Mouse (Mus musculus): Measurements from ENCODE around the gene Sptbn4. TPM values are rescaled to one million over a fixed set of nuclear protein-coding genes. Genes with fewer than 3 reads are reported as not detected.

The Sptbn4 gene
- polyA plus RNA-seq, 1 experiment from 2014 or later, result 0.33 TPM

GRCm38 (mm10) chr7:27483860-27484259 lies 36.4 kb upstream of the Sptbn4 start:
- 88% methylated on average over 4 of the region's 4 CpGs for WGBS
- Histone ChIP-seq H3K27ac (no peak overlapping the region), H3K4me1 (replicated peaks) (peaks cover 32% of the 10 kb centered on the region), H3K27me3 (ENCODE audit: insufficient read depth, poor library complexity, severe bottlenecking) (peaks cover 13% of the 10 kb centered on the region), H3K36me3 (no peaks in the 10 kb centered on the region), H3K9me3 (no peaks in the 10 kb centered on the region), H3K4me3 (no peak overlapping the region)
- DNase-seq (ENCODE audit: low spot score), result no peak

GRCm38 (mm10) chr7:27481627-27481969 lies 34.1 kb upstream of the Sptbn4 start:
- Histone ChIP-seq H3K27me3 (ENCODE audit: insufficient read depth, poor library complexity, severe bottlenecking) (peaks cover 7% of the 10 kb centered on the region), H3K4me1 (replicated peaks) (peaks cover 20% of the 10 kb centered on the region), H3K27ac (peak overlapping the region; percentile 89), H3K36me3 (peaks cover 18% of the 10 kb centered on the region), H3K4me3 (peak overlapping the region; percentile 51), H3K9me3 (no peaks in the 10 kb centered on the region)
- DNase-seq (ENCODE audit: low spot score), result peak; percentile 76
- WGBS, result under 1% methylated on average over 12 of the region's 12 CpGs

- H3K27me3 ChIP-seq (ENCODE audit: insufficient read depth, poor library complexity, severe bottlenecking), result peaks cover 7% of the 10 kb centered on the region
- H3K4me3 ChIP-seq, result peak overlapping the region; percentile 51
- H3K4me1 ChIP-seq (replicated peaks), result peaks cover 16% of the 10 kb centered on the region
- peak overlapping the region; percentile 89 for H3K27ac ChIP-seq
- H3K36me3 ChIP-seq, result peaks cover 23% of the 10 kb centered on the region
- DNase-seq (ENCODE audit: low spot score), result no peak
- no peaks in the 10 kb centered on the region for H3K9me3 ChIP-seq
- WGBS, result 14% methylated on average over 11 of the region's 11 CpGs
Observed at GRCm38 (mm10) chr7:27480927-27481626, 33.6 kb upstream of the Sptbn4 start.

GRCm38 (mm10) chr7:27480506-27480905 lies 33.0 kb upstream of the Sptbn4 start:
- Histone ChIP-seq H3K4me3 (peak overlapping the region; percentile 51; the same call in 1 of the 2 replicates), H3K36me3 (peaks cover 24% of the 10 kb centered on the region), H3K4me1 (replicated peaks) (peaks cover 17% of the 10 kb centered on the region), H3K27me3 (ENCODE audit: insufficient read depth, poor library complexity, severe bottlenecking) (peaks cover 4% of the 10 kb centered on the region), H3K27ac (peak overlapping the region; percentile 89; the same call in 1 of the 2 replicates), H3K9me3 (no peaks in the 10 kb centered on the region)
- no peak for DNase-seq (ENCODE audit: low spot score)
- 75% methylated on average over 3 of the region's 3 CpGs for WGBS

GRCm38 (mm10) chr7:27479750-27480149 lies 32.3 kb upstream of the Sptbn4 start:
- DNase-seq (ENCODE audit: low spot score), result no peak
- peaks cover 24% of the 10 kb centered on the region for H3K4me1 ChIP-seq (replicated peaks)
- H3K9me3 ChIP-seq, result no peaks in the 10 kb centered on the region
- 81% methylated on average over 1 of the region's 1 CpGs for WGBS
- peaks cover 24% of the 10 kb centered on the region for H3K36me3 ChIP-seq
- H3K4me3 ChIP-seq, result no peak overlapping the region
- no peak overlapping the region for H3K27ac ChIP-seq
- no peaks in the 10 kb centered on the region for H3K27me3 ChIP-seq (ENCODE audit: insufficient read depth, poor library complexity, severe bottlenecking)

- Histone ChIP-seq H3K4me1 (replicated peaks) (peaks cover 24% of the 10 kb centered on the region), H3K4me3 (no peak overlapping the region), H3K9me3 (no peaks in the 10 kb centered on the region), H3K27me3 (ENCODE audit: insufficient read depth, poor library complexity, severe bottlenecking) (no peaks in the 10 kb centered on the region), H3K36me3 (peaks cover 24% of the 10 kb centered on the region), H3K27ac (no peak overlapping the region)
- WGBS, result 84% methylated on average over 7 of the region's 7 CpGs
- DNase-seq (ENCODE audit: low spot score), result no peak
Observed at GRCm38 (mm10) chr7:27478561-27478960, 31.1 kb upstream of the Sptbn4 start.

- WGBS, result 94% methylated on average over 14 of the region's 14 CpGs
- no peak overlapping the region for H3K4me3 ChIP-seq
- no peaks in the 10 kb centered on the region for H3K9me3 ChIP-seq
- H3K36me3 ChIP-seq, result peaks cover 24% of the 10 kb centered on the region
- no peak for DNase-seq (ENCODE audit: low spot score)
- H3K27me3 ChIP-seq (ENCODE audit: insufficient read depth, poor library complexity, severe bottlenecking), result no peaks in the 10 kb centered on the region
- H3K27ac ChIP-seq, result no peak overlapping the region
- peaks cover 18% of the 10 kb centered on the region for H3K4me1 ChIP-seq (replicated peaks)
Observed at GRCm38 (mm10) chr7:27476098-27476635, 28.7 kb upstream of the Sptbn4 start.

GRCm38 (mm10) chr7:27475596-27475995 lies 28.1 kb upstream of the Sptbn4 start:
- Histone ChIP-seq H3K9me3 (no peaks in the 10 kb centered on the region), H3K27me3 (ENCODE audit: insufficient read depth, poor library complexity, severe bottlenecking) (no peaks in the 10 kb centered on the region), H3K4me3 (no peak overlapping the region), H3K27ac (no peak overlapping the region), H3K4me1 (replicated peaks) (peaks cover 13% of the 10 kb centered on the region), H3K36me3 (peaks cover 24% of the 10 kb centered on the region)
- no peak for DNase-seq (ENCODE audit: low spot score)
- WGBS, result 93% methylated on average over 2 of the region's 2 CpGs

GRCm38 (mm10) chr7:27474490-27474954 lies 27.0 kb upstream of the Sptbn4 start:
- peak; percentile 97 for DNase-seq (ENCODE audit: low spot score)
- Histone ChIP-seq H3K27ac (peak overlapping the region; percentile 91), H3K36me3 (peaks cover 24% of the 10 kb centered on the region), H3K27me3 (ENCODE audit: insufficient read depth, poor library complexity, severe bottlenecking) (no peaks in the 10 kb centered on the region), H3K4me3 (peak overlapping the region; percentile 80), H3K9me3 (no peaks in the 10 kb centered on the region), H3K4me1 (replicated peaks) (peaks cover 13% of the 10 kb centered on the region)
- WGBS, result under 1% methylated on average over 23 of the region's 23 CpGs

- peaks cover 24% of the 10 kb centered on the region for H3K36me3 ChIP-seq
- under 1% methylated on average over 34 of the region's 34 CpGs for WGBS
- no peak for DNase-seq (ENCODE audit: low spot score)
- no peaks in the 10 kb centered on the region for H3K9me3 ChIP-seq
- peak overlapping the region; percentile 80 for H3K4me3 ChIP-seq
- peaks cover 13% of the 10 kb centered on the region for H3K4me1 ChIP-seq (replicated peaks)
- H3K27ac ChIP-seq, result peak overlapping the region; percentile 91
- no peaks in the 10 kb centered on the region for H3K27me3 ChIP-seq (ENCODE audit: insufficient read depth, poor library complexity, severe bottlenecking)
Observed at GRCm38 (mm10) chr7:27473835-27474489, 26.5 kb upstream of the Sptbn4 start.

- H3K4me3 ChIP-seq, result peak within 1 kb of the TSS; percentile 80
- H3K27ac ChIP-seq, result peak within 1 kb of the TSS; percentile 91
- DNase-seq (ENCODE audit: low spot score), result peak; percentile 99
- under 1% methylated on average over 36 of the region's 36 CpGs for WGBS
- peaks cover 22% of the 10 kb centered on the region for H3K36me3 ChIP-seq
- H3K27me3 ChIP-seq (ENCODE audit: insufficient read depth, poor library complexity, severe bottlenecking), result no peaks in the 10 kb centered on the region
- peaks cover 13% of the 10 kb centered on the region for H3K4me1 ChIP-seq (replicated peaks)
- no peaks in the 10 kb centered on the region for H3K9me3 ChIP-seq
Observed at GRCm38 (mm10) chr7:27473156-27473834, 25.8 kb upstream of the Sptbn4 start, which contains the start of gene Sertad3. Sertad3 (plus strand) TSS chr7:27473768.

- Histone ChIP-seq H3K27me3 (ENCODE audit: insufficient read depth, poor library complexity, severe bottlenecking) (no peaks in the 10 kb centered on the region), H3K27ac (peak overlapping the region; percentile 91), H3K9me3 (no peaks in the 10 kb centered on the region), H3K36me3 (peaks cover 17% of the 10 kb centered on the region), H3K4me1 (replicated peaks) (peaks cover 15% of the 10 kb centered on the region), H3K4me3 (peak overlapping the region; percentile 80)
- DNase-seq (ENCODE audit: low spot score), result no peak
- WGBS, result 49% methylated on average over 7 of the region's 7 CpGs
Observed at GRCm38 (mm10) chr7:27472596-27472995, 25.1 kb upstream of the Sptbn4 start.

All from hindbrain, embryonic 10.5 days (tissue).